Mouse (Mus musculus) cerebellum, postnatal 4 days (tissue): ENCODE data around the gene Atp2b2.

Experiments
- DNase-seq, 2 experiments: peaks; one replicate each; pipeline ENCODE4 v3.0.0; 2022; ENCODE audit warnings: low spot score in 2 of 2, mixed read lengths in 1 of 2

The Atp2b2 gene

DNA sequence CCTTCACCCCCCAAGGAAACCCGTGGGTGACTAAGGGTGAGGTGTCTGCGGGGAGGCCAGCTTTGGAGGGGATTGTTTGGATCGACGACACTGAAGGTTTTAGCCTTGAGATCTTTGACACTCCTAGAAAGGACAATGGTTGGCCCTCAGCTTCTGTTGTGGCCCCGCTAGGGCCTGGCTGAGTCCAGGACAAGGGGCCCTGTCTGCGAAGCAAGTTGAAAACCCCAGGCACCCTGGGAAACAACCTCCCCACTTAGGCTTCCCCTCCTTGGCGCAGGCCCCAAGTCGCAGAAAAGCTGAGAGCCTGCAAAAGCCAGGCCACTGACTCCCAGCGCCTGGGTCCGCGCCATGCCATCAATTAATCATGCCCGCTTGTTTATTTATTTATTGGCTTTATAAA, at the start of gene Atp2b2:
Gene Atp2b2, minus strand, starts transcription at position 282 of the 400 bp plus-strand sequence.
- DNase-seq: peak in 1 of 2 experiments; percentile 18

DNA sequence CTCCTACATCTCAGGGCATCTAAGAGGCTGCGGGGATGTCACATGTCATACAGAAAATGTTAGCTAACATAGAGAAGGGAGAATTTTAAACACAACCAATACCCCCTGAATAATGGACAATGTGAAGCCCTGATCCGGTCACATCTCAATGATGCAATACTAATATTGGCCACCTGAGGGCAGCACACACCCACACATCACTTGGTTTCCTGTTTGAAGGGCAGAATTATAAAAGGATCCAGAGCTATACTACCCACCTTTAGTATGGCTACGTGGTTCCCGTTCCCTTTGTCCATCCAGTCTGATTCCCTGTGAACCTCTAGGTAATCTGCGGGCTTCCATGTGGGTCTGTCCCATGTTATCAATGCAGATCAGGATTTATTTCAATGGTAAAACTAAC, 47.2 kb upstream of the Atp2b2 start:
- peak; percentile 52 to 84 for DNase-seq

DNA sequence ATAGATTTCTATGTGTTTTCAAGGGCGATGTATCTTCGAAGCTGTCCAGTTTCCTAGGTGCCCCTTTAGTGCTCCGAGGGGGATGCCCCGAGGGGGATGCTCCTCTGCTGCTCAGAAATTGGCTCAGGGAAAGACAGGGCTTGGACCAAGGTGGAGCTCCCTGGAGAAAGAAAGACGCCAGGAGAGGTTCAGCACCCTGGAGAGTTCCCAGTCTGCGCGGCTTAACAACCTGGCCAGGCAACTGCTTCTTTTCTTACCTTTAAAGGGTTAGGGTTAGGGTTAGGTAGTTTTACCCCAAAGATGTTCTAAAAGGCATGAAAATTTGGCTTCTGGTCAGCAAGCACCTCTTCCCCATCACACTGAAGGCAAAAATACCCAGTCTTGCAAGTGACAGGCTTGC, 44.7 kb upstream of the Atp2b2 start:
- no peak for DNase-seq

DNA sequence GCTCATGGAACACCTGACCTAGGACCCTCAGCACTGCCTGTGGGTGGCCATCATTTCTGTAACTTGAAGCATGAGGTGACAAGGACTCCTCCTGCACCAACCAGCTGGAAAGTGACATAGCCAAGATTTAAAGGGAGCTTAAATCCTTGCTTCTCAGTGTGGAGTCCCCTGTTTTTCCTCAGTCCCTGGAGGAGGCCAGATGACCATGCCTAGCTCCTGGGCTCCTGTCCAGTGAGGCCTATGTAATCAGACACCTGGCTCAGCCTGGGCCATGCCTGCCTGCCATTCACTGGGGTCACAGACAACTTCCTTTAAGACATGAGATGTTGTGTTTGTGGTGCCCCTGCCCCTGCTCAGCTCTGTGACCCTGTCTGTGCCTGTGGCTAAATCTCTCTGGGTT, 36.1 kb upstream of the Atp2b2 start:
- no peak for DNase-seq

DNA sequence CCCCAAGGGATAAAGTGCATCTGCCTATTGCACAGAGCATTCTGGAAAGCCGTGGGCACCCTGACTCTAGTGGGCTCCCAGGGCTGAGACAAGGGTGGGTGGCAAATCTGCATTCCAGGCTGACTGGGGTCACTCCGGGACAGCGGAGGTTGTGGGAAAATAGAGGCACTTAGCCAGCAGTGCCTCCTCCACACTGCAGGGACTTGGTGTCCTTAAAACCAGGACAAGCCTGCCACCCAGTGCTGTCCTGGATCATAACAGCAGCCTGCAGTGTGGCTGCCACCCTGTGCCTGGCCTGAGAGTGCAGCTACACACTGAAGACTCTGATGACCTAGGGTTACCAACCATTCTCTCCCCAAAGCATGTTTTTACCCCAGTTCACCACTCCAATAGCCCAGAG, 34.1 kb upstream of the Atp2b2 start:
- DNase-seq: peak in 1 of 2 experiments; percentile 64

DNA sequence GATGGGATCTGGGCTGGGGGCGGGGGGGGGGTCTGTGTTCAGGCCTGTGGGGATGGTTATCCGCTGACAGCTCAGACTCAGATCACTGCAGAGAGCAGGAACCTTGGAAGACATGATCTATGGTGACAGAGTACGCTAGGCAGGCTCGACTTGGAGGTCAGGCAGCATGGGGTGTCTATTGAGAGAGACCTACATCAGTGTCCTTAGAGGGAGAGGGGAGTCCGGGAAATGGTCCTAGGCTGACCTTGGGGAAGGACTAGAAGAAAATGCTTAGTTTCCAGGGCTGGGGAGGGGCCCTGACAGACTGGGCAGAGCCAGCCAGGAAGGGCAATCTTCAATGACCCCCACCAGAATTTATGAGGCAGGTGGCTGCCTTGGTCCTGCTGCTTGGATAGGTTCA, 33.6 kb upstream of the Atp2b2 start:
- no peak for DNase-seq

DNA sequence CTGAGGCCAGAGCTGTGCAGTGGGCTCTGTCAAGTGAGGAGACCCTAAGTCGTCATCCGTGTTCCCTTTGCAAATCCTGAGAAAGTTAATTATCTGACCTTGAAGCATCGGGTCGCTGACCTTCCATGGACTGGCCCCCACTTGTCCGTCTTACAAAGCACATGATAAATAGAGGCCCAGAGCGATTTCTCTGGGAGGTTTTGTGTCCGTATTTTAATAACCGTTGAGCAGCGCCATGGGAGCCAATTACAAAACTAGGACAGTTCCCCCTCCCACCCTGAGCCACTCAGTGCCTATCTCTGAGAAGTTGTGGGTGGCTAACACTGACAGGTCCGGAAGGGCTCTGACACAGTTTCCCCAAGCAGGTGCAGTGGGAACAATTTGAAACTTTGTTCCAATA, 32.5 kb upstream of the Atp2b2 start:
- no peak for DNase-seq

DNA sequence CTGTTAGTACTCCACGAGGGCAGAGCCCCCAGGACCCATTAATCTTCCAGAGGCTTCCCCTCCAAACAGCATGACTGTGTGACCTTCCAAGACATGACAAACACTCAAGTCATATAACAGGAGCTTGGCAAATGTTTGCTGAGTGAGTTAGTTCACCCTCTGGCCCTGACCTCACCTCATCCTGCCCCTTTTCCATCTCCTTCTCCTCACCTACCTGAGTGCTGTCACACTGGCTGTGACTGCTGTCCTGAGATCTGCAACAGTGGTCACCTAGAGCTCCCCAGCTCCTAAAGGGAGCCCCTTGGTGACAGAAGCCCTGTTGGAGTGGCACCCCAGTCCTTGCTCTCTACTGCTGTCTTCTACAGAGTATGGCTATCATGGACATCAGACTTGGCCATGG, 31.8 kb upstream of the Atp2b2 start:
- no peak for DNase-seq

DNA sequence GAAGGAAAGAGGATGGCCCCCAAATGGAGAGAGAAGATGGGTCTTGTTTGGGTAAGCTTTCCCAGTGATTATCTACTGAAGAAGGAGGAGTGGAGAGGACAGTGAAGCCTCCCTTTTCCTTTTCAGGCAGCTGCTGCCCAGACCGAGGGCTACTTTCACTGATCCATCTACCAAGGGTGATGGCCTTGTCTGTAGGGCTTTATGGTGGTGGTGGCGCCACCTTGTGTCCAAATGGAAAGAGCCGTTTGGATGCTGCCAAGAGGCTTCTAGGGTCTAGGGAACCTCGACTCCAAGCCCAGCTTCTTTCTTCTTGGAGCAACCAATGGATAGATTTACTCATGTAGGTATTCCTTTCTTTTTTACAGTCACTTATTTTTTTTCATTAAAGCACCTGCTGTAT, 29.2 kb upstream of the Atp2b2 start:
- DNase-seq: peak; percentile 65 to 86

DNA sequence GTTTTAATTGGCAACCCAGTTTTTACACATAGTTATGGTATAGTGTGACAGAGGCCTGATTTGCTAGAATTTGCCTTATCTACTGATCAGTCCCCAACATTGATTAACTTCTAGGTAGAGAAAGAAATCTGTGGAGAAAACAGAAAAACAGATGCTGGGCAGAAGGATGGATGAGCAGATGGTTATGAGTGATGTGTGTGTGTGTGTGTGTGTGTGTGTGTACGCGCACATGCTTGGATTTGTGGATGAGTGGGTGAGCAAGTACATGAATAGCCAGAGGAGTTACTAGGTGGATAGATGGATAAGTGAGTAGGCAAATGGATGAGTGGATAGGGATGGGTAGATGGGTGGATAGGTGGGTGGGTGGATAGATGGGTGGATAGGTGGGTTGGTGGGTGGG, 20.7 kb upstream of the Atp2b2 start:
- no peak for DNase-seq

DNA sequence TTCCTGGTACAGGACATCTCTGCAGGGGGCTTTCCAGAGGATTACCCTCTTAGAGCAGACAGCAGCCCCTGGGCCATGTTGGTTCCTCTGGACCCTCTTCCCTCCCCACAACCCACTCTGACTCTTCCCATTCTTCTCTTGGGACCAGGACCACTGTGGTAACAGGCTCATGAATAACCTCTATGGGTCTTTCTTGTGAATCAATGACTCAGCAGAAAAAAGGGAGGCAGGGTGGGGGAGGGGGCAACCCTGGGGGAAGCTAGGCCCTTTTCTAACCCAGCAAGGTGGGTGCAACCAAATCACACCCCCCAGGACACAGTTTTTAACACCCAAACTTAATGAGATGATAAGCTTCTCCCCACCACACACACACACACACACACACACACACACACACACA, 20.3 kb upstream of the Atp2b2 start:
- DNase-seq: no peak

DNA sequence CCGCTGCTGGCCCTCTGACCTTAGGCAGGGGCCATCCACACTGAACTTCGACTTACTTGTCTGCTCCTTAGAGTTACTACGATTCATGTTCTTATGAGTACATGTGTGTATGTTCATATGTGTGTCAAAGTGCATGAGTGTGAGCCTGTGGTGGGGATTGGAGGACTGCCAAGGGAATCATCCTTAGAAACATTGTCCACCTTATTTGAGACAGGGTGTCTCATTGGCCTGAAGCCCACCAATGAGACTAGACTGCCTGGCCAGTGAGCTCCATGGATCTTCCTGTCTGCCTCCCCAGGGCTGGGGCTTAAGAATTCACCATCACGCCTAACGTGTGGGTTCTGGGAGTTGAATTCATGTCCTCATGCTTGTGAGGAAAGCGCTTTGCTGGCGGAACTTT, 16.8 kb upstream of the Atp2b2 start:
- DNase-seq: no peak

DNA sequence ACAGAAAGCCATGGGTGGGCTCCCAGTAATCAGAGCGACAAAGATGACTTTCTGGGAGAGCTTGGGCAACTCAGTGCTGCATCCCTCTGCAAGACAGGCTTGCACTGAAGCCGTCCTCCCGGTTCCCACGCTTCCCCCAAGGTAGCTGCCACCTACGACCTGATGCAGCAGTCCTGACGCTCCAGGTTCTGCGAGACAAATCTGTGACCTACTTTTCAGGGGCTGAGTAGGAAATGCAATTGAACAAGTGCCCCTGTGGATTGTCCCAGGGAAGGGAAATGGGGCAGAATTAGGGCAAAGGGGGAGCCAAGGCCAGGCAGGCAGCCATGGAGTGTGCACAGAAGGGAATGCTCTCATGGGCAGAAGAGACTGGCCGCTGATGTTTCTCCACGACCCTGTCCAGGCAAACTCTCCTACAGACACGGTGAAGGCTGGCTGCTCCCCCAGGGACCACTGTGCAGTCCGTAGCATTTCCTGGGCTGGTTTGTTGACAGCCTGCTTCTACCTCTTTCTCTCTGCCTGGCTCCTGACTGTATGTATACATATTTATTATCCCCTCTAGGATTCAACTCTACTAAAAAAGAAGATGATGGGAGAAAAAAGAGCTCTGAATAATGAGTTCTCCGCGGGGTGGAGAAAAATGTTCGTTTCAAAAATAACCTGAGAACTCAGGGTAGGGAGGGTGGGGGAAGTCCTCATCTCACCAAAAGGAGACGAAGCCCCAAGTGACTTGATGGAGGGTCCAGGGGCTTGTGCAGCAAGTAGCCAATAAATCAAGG, 15.8 kb upstream of the Atp2b2 start:
- DNase-seq: no peak

DNA sequence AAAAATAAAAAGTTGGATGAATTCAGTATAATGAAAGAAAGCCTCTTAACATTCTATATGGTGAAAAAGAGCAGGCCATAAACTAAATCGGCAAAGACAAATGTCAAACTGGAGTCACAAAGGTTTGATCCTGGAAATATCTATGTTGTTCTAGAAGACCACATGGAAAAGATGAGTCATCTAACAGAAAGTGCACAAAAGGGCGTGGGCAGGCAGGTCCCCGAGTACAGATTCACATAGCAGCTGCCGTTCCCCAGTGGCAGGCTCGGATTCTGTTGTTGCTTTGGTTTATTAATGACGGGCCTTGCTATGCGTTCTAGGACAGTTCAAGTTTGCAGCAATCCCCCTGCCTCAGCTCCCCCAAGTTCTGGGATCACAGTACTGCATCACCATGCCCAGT, 12.9 kb upstream of the Atp2b2 start:
- DNase-seq: no peak

DNA sequence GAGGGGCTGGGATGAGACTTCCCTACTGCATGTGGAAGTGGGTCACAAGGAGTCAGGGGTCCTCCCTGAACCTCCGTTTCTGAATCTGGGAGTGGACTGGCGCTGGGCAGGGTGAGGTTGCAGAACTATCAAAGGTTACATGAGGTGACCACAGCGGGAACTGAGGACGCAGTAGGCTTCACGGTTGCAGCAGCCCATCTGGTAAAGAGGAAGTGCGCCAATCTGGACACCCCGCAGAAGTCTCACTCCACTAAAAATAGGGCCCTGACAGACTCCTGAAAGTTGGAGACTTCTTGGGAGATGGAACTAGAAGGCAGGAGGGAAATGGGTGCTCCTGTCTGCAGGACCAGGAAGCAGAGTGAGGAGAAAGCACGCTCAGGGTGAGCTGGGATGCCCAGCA, 2.5 kb upstream of the Atp2b2 start:
- no peak for DNase-seq

DNA sequence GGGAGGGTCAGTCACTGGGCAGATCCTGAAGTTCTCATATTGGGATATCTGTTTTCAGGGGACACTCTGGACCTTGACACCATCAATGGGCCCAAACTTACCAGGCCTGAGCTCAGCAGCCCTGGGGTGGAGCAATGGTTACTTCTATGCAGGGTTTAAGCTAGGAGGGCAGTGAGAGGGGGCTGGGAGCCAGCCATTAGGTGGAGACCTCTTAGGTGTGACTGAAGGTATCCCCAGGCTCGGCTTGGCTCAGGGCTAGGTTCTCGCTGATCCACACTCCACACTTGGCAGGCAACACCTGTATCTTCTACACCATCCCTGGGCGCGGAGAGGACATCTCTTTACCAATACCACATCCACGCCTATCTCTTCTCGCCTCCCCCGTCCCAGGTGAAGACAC, 423 bp upstream of the Atp2b2 start:
- DNase-seq: no peak

DNA sequence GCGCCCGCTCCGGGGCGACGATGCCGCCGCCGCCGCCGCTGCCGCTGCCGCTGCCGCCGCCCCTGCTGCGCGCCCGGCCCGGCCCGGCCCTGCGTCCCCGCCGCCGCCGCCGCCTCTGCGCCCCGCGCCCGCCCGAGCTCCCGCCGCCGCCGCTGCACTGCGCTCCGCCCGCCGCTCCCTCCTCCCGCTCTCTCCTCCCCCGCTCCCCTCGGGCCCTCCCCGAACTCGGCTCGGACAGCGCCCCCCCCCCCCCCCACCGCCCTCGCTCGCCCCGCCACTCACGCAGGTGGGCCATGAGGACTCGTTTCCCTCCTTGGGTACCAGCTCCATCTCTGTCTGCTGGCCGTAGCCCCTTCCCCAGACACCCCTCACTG, 515 bp downstream of the Atp2b2 start:
- peak in 1 of 2 experiments; percentile 26 for DNase-seq

DNA sequence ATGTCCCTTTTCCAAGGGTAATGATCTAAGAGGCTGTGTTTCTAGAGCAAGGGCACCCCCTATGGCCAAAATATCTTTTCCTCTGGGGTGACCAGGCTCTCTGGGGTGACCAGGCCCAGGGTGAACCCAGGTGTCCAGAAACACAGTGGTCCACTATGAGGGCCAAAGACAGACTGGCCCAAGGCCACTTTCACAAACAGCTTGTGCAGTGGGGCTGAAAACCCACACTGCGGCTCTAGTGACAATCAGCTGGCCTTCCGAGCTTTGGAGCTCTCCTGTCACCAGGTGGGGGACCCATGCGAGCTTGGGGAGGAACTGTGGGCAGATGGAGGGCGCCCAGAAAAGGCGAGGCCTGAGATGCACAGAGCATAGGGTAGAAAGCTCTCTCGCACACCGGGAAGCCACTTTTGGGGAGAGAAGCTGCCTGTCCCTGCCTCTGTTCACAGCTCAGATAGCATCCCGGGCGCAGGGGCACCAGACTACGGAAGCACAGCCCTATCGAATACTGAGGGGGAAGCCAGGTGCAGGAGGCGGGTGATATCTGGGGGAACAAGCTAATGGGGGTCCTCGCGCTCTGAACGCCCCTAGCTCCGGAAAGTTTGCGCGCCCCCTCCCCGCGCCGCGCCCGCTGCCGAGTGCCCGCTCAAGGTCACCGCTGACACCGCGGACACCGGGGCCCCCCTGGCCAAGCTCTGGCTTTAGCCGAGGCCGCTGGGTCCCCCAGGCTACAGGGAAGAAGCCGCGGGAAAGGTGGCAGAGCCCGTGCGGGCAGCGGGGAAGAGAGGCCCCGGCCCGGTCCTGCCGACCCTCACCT, 1.1 kb downstream of the Atp2b2 start:
- DNase-seq: peak; percentile 28 to 37

DNA sequence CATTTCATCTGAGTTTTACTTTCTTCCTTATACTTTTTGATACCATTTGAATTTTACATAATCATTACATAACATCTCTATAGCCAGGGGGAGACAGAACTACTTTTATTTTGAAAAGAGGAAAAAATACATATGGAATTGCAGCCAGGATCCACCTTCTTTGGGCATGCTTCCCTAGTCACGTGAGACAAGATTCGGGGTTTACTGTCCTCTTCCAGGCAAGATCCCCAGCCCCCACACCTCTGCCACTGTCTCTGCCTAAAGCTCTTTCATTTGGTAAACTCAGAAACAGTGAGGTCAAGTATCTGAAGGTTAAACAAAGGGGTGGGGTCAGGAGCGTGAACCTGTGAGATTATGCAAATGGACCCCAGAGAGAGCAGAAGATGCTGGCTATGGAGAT, 6.7 kb downstream of the Atp2b2 start:
- DNase-seq: no peak

DNA sequence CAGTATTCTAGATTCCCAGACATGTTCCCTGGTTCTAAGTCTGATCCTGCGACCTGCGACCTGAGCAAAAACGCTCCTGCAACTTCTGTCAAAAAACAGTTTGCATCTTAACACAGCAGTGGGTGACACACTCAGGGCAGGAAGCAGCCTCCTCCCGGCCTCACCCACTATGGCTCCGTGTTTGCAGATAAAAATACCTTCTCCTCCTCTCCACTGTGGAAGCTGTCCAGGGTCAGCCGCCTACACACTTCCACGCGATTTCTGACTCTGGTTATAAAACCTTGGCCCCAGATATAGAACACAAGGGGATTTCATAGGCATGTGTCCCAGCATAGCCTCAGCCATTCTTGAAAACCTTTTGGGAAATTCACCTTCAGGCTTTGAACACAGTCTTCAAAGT, 9.6 kb downstream of the Atp2b2 start:
- no peak for DNase-seq

DNA sequence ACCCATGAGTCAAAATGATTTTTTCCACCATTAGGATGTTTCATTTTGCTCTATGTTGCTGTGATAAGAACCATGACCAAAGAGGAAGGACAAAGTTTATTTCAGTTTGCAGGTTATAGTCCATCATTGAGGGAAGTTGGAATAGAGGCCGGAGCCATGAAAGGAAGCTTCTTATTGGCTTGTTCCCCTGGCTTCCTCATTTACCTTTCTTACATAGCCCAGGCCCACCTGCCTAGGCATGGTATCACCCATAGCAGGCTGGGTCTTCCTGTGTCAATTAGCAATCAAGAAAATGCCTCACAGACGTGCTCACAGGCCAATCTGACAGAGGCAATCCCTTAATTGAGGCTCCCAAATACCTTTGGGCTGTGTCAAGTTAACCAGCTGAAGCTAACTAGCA, 18.6 kb downstream of the Atp2b2 start:
- DNase-seq: no peak

DNA sequence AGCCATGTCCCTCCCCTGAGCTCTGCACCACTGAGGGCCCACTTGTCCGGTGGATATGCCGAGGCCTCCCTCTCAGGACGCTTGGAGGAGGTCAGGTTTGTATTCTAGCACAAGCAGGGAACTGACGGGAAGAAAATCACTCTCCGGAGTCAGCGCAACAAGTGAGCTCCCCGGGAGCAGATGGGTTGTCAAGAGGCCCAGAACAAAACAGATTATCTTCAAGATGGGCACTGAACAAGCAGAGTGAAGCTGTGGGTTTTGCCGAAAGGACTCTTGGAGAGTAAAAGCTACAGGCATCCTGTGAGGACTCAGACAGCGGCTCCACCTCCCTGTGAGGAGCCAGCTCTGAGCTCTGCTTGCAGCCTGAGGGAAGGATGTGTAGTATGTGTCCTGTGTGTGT, 20.3 kb downstream of the Atp2b2 start:
- DNase-seq: no peak

DNA sequence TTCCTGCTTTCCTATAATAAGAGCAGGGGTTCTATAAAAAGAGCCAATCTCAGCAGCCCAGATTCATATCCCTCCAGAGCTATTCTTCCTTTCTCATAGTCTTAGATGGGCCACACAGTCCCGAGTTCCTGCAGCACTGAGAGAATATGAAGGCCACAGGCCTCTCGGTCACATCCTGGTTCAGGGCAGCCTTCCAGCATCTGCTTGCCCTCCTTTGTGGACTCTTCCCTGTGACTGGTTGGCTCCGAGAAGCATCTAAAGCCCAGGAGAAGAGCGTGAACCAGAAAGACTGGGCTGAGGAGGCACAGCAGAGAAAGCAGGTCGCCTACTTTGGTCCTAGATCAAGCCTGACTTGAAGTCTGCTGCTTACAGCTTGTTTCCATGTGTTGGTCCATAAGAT, 28.6 kb downstream of the Atp2b2 start:
- no peak for DNase-seq
